Mouse (Mus musculus) lung, adult 10 weeks (tissue): ENCODE results near the gene Gm8271. TPM values are rescaled to one million over a fixed set of nuclear protein-coding genes. Genes with fewer than 3 reads are reported as not detected.

Experiments used
- polyA plus RNA-seq: library from polyadenylated mRNA; stranded (reverse); fragments of 350-450 nt; fragmentation: Illumina TruSeq; extraction: RNeasy Lipid Tissue Mini Kit (QIAGEN cat#74804); gene quantifications from one replicate; pipeline ENCODE4 v1.2.3, GENCODE M21; 2014; ENCODE audit warnings: low read depth, low replicate concordance; ENCODE audit not compliant: insufficient read depth

The Gm8271 gene
- not detected for polyA plus RNA-seq

GRCm38 (mm10) chr14:5185493-5185892, at the start of gene Gm8271:
Gene Gm8271 (plus strand): TSS chr14:5185793.

GRCm38 (mm10) chr14:5164235-5164634, 21.4 kb upstream of the Gm8271 start, which contains the start of gene Gm3317:
Gene Gm3317 (plus strand): TSS chr14:5164535.

Other genes starting within 250 kb of the Gm8271 start
- not detected for gene Gm8297, start 201.9 kb upstream of the Gm8271 start, polyA plus RNA-seq
- gene Gm3298, start 169.9 kb upstream of the Gm8271 start, polyA plus RNA-seq: not detected
- gene 4930555G01Rik, start 135.2 kb upstream of the Gm8271 start, polyA plus RNA-seq: not detected
- gene Gm8281, start 114.8 kb upstream of the Gm8271 start, polyA plus RNA-seq: not detected
- not detected for gene Gm8279, start 54.3 kb upstream of the Gm8271 start, polyA plus RNA-seq
- gene Gm3317, start 21.3 kb upstream of the Gm8271 start, polyA plus RNA-seq: not detected
- not detected for gene Gm3526, start 74.8 kb downstream of the Gm8271 start, polyA plus RNA-seq
- not detected for gene Gm3542, start 149.1 kb downstream of the Gm8271 start, polyA plus RNA-seq
- 0.28 TPM for gene Gm3500, start 203.3 kb downstream of the Gm8271 start, polyA plus RNA-seq